Mouse (Mus musculus) heart, embryonic 12.5 days (tissue): ENCODE data around the gene Smarcb1. TPM values are rescaled to one million over a fixed set of nuclear protein-coding genes. Genes with fewer than 3 reads are reported as not detected.

Experiments
- ATAC-seq: fragments of 200-750 bp; cut with Nextera tagmentation; 2 replicates; pipeline ENCODE4 v1.8.0; 2017; ENCODE audit warnings: moderate TSS enrichment, moderate library complexity; ENCODE audit not compliant: insufficient number of reproducible peaks, low FRiP score
- H3K27ac ChIP-seq: fragments of 300-500 bp; sonication (generic); 2 replicates; pipeline ENCODE4 v1.5.1; 2016; ENCODE audit warnings: mild to moderate bottlenecking, moderate library complexity; ENCODE audit not compliant: poor library complexity, severe bottlenecking
- H3K27me3 ChIP-seq: fragments of 300-500 bp; sonication (generic); replicated peaks from 2 replicates; pipeline ENCODE4 v1.6.1; 2016; ENCODE audit warnings: mild to moderate bottlenecking, moderate library complexity
- H3K36me3 ChIP-seq: fragments of 300-500 bp; sonication (generic); 2 replicates; pipeline ENCODE4 v1.6.1; 2016; ENCODE audit warnings: mild to moderate bottlenecking, moderate library complexity
- H3K4me1 ChIP-seq: fragments of 300-500 bp; sonication (generic); replicated peaks from 2 replicates; pipeline ENCODE4 v1.6.1; 2016; ENCODE audit warnings: mild to moderate bottlenecking
- H3K4me2 ChIP-seq: fragments of 300-500 bp; sonication (generic); 2 replicates; pipeline ENCODE4 v1.6.1; 2016; ENCODE audit warnings: mild to moderate bottlenecking, moderate library complexity
- H3K4me3 ChIP-seq: fragments of 300-500 bp; sonication (generic); 2 replicates; pipeline ENCODE4 v1.5.1; 2016; ENCODE audit warnings: mild to moderate bottlenecking
- H3K9ac ChIP-seq: fragments of 300-500 bp; sonication (generic); 2 replicates; pipeline ENCODE4 v1.6.1; 2016; ENCODE audit warnings: mild to moderate bottlenecking, moderate library complexity
- H3K9me3 ChIP-seq: fragments of 300-500 bp; sonication (generic); replicated peaks from 2 replicates; pipeline ENCODE4 v1.6.1; 2016; ENCODE audit warnings: mild to moderate bottlenecking, moderate library complexity
- WGBS: fragments of 180-500 bp; shearing (Covaris S2); methylation state at CpG from one replicate; pipeline ENCODE4 v1.1.7; 2016; 5-methylcytosine and 5-hydroxymethylcytosine counted together
- polyA plus RNA-seq: library from polyadenylated mRNA; unstranded; fragments of >200 nt; fragmentation: Nextera tagmentation; extraction: Ambion mirVana; gene quantifications from 2 replicates; pipeline ENCODE4 v1.2.1, GENCODE M21; 2016

The Smarcb1 gene
- polyA plus RNA-seq, 1 experiment from 2014 or later, result 126 TPM

GRCm38 (mm10) chr10:75941042-75941824 lies 19.8 kb upstream of the Smarcb1 start:
- no peak overlapping the region for H3K4me2 ChIP-seq
- WGBS, result 72% methylated on average over 9 of the region's 9 CpGs
- H3K9ac ChIP-seq, result no peak overlapping the region
- H3K4me3 ChIP-seq, result no peak overlapping the region
- H3K27ac ChIP-seq, result no peak overlapping the region
- no peaks in the 10 kb centered on the region for H3K9me3 ChIP-seq
- H3K4me1 ChIP-seq, result peaks cover 37% of the 10 kb centered on the region
- ATAC-seq, result no peak
- H3K27me3 ChIP-seq, result peaks cover 7% of the 10 kb centered on the region
- no peaks in the 10 kb centered on the region for H3K36me3 ChIP-seq

GRCm38 (mm10) chr10:75940520-75940919 lies 19.1 kb upstream of the Smarcb1 start, which contains the start of gene Gm867:
TSS of gene Gm867 (minus strand) at chr10:75940672.
- WGBS, result 68% methylated on average over 5 of the region's 5 CpGs
- H3K27me3 ChIP-seq, result peaks cover 13% of the 10 kb centered on the region
- H3K9ac ChIP-seq, result 0 out of 2 replicates have a peak within 1 kb of the TSS, but pooled peaks have one; percentile 23
- H3K36me3 ChIP-seq, result no peaks in the 10 kb centered on the region
- H3K27ac ChIP-seq, result peak within 1 kb of the TSS; percentile 36
- no peak within 1 kb of the TSS for H3K4me3 ChIP-seq
- ATAC-seq, result no peak
- peak within 1 kb of the TSS; percentile 27 for H3K4me2 ChIP-seq
- peaks cover 38% of the 10 kb centered on the region for H3K4me1 ChIP-seq
- no peaks in the 10 kb centered on the region for H3K9me3 ChIP-seq

- 45% methylated on average over 9 of the region's 9 CpGs for WGBS
- peak overlapping the region; percentile 27 for H3K4me2 ChIP-seq
- no peak overlapping the region for H3K4me3 ChIP-seq
Observed at GRCm38 (mm10) chr10:75939481-75940234, 18.2 kb upstream of the Smarcb1 start.

GRCm38 (mm10) chr10:75937851-75938643 lies 16.6 kb upstream of the Smarcb1 start:
- H3K4me2 ChIP-seq, result peak overlapping the region; percentile 71
- H3K4me3 ChIP-seq, result peak overlapping the region; percentile 68
- WGBS, result 47% methylated on average over 10 of the region's 10 CpGs
- H3K36me3 ChIP-seq, result no peaks in the 10 kb centered on the region
- H3K4me1 ChIP-seq, result peaks cover 42% of the 10 kb centered on the region
- 0 out of 2 replicates have a peak overlapping the region, but pooled peaks have one; percentile 18 for H3K27ac ChIP-seq
- H3K9me3 ChIP-seq, result no peaks in the 10 kb centered on the region
- peaks cover 19% of the 10 kb centered on the region for H3K27me3 ChIP-seq
- peak overlapping the region; percentile 80 for H3K9ac ChIP-seq
- no peak for ATAC-seq

More at GRCm38 (mm10) chr10:75939481-75940234, 18.2 kb upstream of the Smarcb1 start:
- peak; percentile 66 for ATAC-seq
- Histone ChIP-seq H3K9me3 (no peaks in the 10 kb centered on the region), H3K4me1 (peaks cover 42% of the 10 kb centered on the region), H3K9ac (0 out of 2 replicates have a peak overlapping the region, but pooled peaks have one; percentile 23), H3K27me3 (peaks cover 18% of the 10 kb centered on the region), H3K36me3 (no peaks in the 10 kb centered on the region), H3K27ac (peak overlapping the region; percentile 36)

- H3K4me2 ChIP-seq, result peak overlapping the region; percentile 71
- 31% methylated on average over 18 of the region's 18 CpGs for WGBS
- peaks cover 19% of the 10 kb centered on the region for H3K27me3 ChIP-seq
- no peak overlapping the region; the same call in 1 of the 2 replicates for H3K27ac ChIP-seq
- no peak for ATAC-seq
- no peaks in the 10 kb centered on the region for H3K9me3 ChIP-seq
- H3K4me1 ChIP-seq, result peaks cover 51% of the 10 kb centered on the region
- H3K9ac ChIP-seq, result peak overlapping the region; percentile 80
- H3K36me3 ChIP-seq, result no peaks in the 10 kb centered on the region
- peak overlapping the region; percentile 68 for H3K4me3 ChIP-seq
Observed at GRCm38 (mm10) chr10:75936909-75937667, 15.7 kb upstream of the Smarcb1 start.

GRCm38 (mm10) chr10:75935680-75936541 lies 14.5 kb upstream of the Smarcb1 start, which contains the start of gene Mmp11:
TSS of gene Mmp11 (minus strand) at chr10:75936496.
- no peaks in the 10 kb centered on the region for H3K9me3 ChIP-seq
- 1% methylated on average over 51 of the region's 51 CpGs for WGBS
- peak within 1 kb of the TSS; percentile 80 for H3K9ac ChIP-seq
- peak within 1 kb of the TSS; percentile 71 for H3K4me2 ChIP-seq
- peak; percentile 84 for ATAC-seq
- H3K36me3 ChIP-seq, result no peaks in the 10 kb centered on the region
- peak within 1 kb of the TSS; percentile 80 for H3K27ac ChIP-seq
- peaks cover 29% of the 10 kb centered on the region for H3K27me3 ChIP-seq
- peaks cover 62% of the 10 kb centered on the region for H3K4me1 ChIP-seq
- peak within 1 kb of the TSS; percentile 68 for H3K4me3 ChIP-seq

- Histone ChIP-seq H3K9me3 (no peaks in the 10 kb centered on the region), H3K4me2 (peak overlapping the region; percentile 71; the same call in 1 of the 2 replicates), H3K4me3 (no peak overlapping the region), H3K4me1 (peaks cover 62% of the 10 kb centered on the region), H3K27ac (no peak overlapping the region), H3K9ac (no peak overlapping the region), H3K36me3 (no peaks in the 10 kb centered on the region), H3K27me3 (peaks cover 36% of the 10 kb centered on the region)
- 52% methylated on average over 1 of the region's 1 CpGs for WGBS
- ATAC-seq, result no peak
Observed at GRCm38 (mm10) chr10:75934991-75935390, 13.6 kb upstream of the Smarcb1 start.

- peak within 1 kb of the TSS; percentile 96 for H3K4me2 ChIP-seq
- H3K27ac ChIP-seq, result peak within 1 kb of the TSS; percentile 5; the same call in 1 of the 2 replicates
- peaks cover 44% of the 10 kb centered on the region for H3K27me3 ChIP-seq
- H3K36me3 ChIP-seq, result peaks cover 4% of the 10 kb centered on the region; the same call in 1 of the 2 replicates
- peaks cover 54% of the 10 kb centered on the region for H3K4me1 ChIP-seq
- H3K9ac ChIP-seq, result peak within 1 kb of the TSS; percentile 90
- no peak for ATAC-seq
- no peaks in the 10 kb centered on the region for H3K9me3 ChIP-seq
- 34% methylated on average over 6 of the region's 6 CpGs for WGBS
- H3K4me3 ChIP-seq, result peak within 1 kb of the TSS; percentile 63
Observed at GRCm38 (mm10) chr10:75932891-75933290, 11.5 kb upstream of the Smarcb1 start, which contains the start of gene Chchd10. TSS of gene Chchd10 (plus strand) at chr10:75933130.

GRCm38 (mm10) chr10:75932081-75932678 lies 10.8 kb upstream of the Smarcb1 start:
- peak overlapping the region; percentile 90 for H3K9ac ChIP-seq
- H3K36me3 ChIP-seq, result peaks cover 7% of the 10 kb centered on the region; the same call in 1 of the 2 replicates
- peak overlapping the region; percentile 5; the same call in 1 of the 2 replicates for H3K27ac ChIP-seq
- peaks cover 44% of the 10 kb centered on the region for H3K27me3 ChIP-seq
- peaks cover 47% of the 10 kb centered on the region for H3K4me1 ChIP-seq
- peak; percentile 78 for ATAC-seq
- H3K4me2 ChIP-seq, result peak overlapping the region; percentile 96
- under 1% methylated on average over 43 of the region's 44 CpGs for WGBS
- H3K9me3 ChIP-seq, result no peaks in the 10 kb centered on the region
- peak overlapping the region; percentile 63 for H3K4me3 ChIP-seq
